Mouse (Mus musculus): ENCODE measurements around the gene Madd. TPM values are rescaled to one million over a fixed set of nuclear protein-coding genes. Genes with fewer than 3 reads are reported as not detected.
A peak's percentile ranks its signal among the peaks of the same experiment; 100 is the strongest.
"Not testable (repeated sequence)": the region's sequence is repeated elsewhere in the genome, so short reads cannot be mapped to it uniquely, and the experiment has no call there.

Gene Madd
- polyA plus RNA-seq, 1 experiment from 2014 or later = 39.1 TPM

DNA sequence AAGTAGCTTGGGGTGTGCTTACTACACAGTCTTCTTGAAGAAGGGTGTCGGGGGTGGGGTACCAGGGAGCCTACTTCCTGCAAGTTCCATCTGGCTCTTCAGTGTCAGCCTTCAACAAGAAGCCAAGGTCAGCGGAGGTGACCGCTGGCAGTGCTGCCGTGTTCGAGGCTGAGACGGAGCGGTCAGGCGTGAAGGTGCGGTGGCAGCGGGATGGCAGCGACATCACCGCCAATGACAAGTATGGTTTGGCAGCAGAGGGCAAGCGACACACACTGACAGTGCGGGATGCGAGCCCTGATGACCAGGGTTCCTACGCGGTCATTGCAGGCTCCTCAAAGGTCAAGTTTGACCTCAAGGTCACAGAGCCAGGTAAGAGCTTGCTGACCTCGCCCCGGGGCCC is 64.6 kb downstream of the Madd start:
- no peaks in the 10 kb centered on the region for H3K36me3 ChIP-seq (replicated peaks)

DNA sequence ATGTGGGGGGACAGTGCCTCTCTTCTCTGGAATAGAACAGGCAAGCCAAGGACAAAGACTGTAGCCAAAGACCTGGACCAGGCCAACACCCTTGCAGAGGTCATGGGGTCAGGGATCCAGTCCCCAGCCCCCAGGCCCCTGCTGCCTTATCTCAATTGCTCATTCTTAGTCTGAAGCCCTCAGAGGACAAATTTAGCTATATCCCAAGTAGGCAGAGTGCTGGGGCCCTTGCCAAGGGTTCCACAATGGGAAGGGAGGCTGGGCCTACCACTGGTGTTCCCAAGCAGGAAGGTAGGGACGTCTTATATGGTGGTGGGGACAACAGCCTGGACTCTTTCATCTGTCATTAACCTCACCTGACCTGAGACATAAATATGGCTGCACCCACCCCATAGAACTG is 65.0 kb downstream of the Madd start:
- Histone ChIP-seq H3K27ac (no peak overlapping the region), H3K27me3 (peaks cover 28% of the 10 kb centered on the region), H3K36me3 (replicated peaks) (no peaks in the 10 kb centered on the region), H3K9ac (no peak overlapping the region), H3K9me3 (no peaks in the 10 kb centered on the region), H3K4me2 (no peak overlapping the region), H3K4me1 (peaks cover 4% of the 10 kb centered on the region), H3K4me3 (replicated peaks) (no peak overlapping the region)
- ATAC-seq (ENCODE audit: low FRiP score) = no peak
- 74% methylated on average over 1 of the region's 1 CpGs for WGBS

More for the DNA sequence above, 64.6 kb downstream of the Madd start:
- no peak for ATAC-seq (ENCODE audit: low FRiP score)
- Histone ChIP-seq H3K9ac (no peak overlapping the region), H3K27ac (no peak overlapping the region), H3K27me3 (peaks cover 25% of the 10 kb centered on the region), H3K4me3 (replicated peaks) (no peak overlapping the region), H3K9me3 (no peaks in the 10 kb centered on the region), H3K4me1 (peaks cover 4% of the 10 kb centered on the region), H3K4me2 (no peak overlapping the region)
- WGBS = 91% methylated on average over 19 of the region's 19 CpGs

GRCm38 (mm10) chr2:91117585-91118275 is 65.9 kb downstream of the Madd start, which contains the start of gene Mybpc3:
Gene Mybpc3 (plus strand): TSS chr2:91118144.
- Histone ChIP-seq H3K27ac (no peak within 1 kb of the TSS), H3K27me3 (peaks cover 32% of the 10 kb centered on the region), H3K9ac (no peak within 1 kb of the TSS), H3K9me3 (no peaks in the 10 kb centered on the region), H3K4me3 (replicated peaks) (no peak within 1 kb of the TSS), H3K4me1 (peaks cover 4% of the 10 kb centered on the region), H3K36me3 (replicated peaks) (no peaks in the 10 kb centered on the region), H3K4me2 (no peak within 1 kb of the TSS)
- ATAC-seq (ENCODE audit: low FRiP score) = no peak
- WGBS = 88% methylated on average over 11 of the region's 11 CpGs

DNA sequence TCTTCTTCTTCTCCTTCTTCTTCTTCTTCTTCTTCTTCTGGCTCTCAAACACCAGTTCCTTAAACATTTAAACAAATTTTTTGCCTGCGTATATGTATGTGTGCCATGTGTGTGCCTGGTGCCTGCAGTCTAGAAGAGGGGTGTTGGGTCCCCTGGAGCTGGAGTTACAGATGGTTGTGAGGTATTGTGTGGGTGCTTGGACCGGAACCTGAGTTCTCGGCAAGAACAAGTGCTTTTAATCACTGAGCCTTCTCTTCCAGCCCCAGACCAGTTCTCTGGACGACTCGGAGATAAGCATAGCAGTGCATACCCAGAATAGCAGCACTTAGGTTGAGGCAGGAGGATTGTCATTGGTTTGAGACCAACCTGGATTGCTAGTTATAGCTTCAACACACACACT is 66.8 kb downstream of the Madd start:
- H3K4me3 ChIP-seq (replicated peaks) = no peak overlapping the region
- no peaks in the 10 kb centered on the region for H3K9me3 ChIP-seq
- no peak overlapping the region for H3K9ac ChIP-seq
- peaks cover 4% of the 10 kb centered on the region for H3K4me1 ChIP-seq
- H3K36me3 ChIP-seq (replicated peaks) = no peaks in the 10 kb centered on the region
- H3K27ac ChIP-seq = no peak overlapping the region
- ATAC-seq (ENCODE audit: low FRiP score) = no peak
- no peak overlapping the region for H3K4me2 ChIP-seq
- H3K27me3 ChIP-seq = peaks cover 32% of the 10 kb centered on the region
- WGBS = 82% methylated on average over 5 of the region's 5 CpGs

GRCm38 (mm10) chr2:91115578-91115970 is 68.1 kb downstream of the Madd start:
- Histone ChIP-seq H3K27ac (no peak overlapping the region), H3K9me3 (no peaks in the 10 kb centered on the region), H3K4me2 (peak overlapping the region; percentile 78), H3K36me3 (replicated peaks) (no peaks in the 10 kb centered on the region), H3K4me1 (peaks cover 4% of the 10 kb centered on the region), H3K27me3 (peaks cover 32% of the 10 kb centered on the region), H3K4me3 (replicated peaks) (peak overlapping the region; percentile 44), H3K9ac (peak overlapping the region; percentile 61)
- 31% methylated on average over 12 of the region's 12 CpGs for WGBS
- ATAC-seq (ENCODE audit: low FRiP score) = no peak

DNA sequence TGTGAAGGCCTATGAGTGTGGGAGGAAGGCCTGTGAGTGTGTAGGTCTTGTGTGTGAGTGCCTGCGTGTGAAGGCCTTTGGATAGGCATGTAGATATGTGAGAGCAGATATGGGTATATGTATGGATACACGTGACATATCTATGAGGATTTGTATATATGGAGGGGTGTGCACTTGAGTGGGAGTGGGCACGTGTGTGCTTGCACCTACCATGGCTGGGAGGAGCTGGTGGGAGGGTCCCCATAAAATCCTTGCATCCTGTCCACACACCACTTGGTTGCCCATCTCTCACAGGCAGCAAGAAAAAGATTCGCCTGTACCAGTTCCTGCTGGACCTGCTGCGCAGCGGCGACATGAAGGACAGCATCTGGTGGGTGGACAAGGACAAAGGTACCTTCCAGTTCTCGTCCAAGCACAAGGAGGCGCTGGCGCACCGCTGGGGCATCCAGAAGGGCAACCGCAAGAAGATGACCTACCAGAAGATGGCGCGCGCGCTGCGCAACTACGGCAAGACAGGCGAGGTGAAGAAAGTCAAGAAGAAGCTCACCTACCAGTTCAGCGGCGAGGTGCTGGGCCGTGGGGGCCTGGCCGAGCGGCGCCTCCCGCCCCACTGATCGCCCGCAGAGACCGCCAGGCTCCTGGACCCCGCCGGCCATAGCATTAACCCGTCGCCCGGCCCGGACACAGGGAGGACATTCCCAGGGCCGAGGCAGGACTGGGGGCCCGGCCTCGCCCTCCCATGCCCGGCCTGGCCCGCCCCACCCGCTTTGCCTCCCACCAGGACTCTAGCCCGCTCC is 68.7 kb downstream of the Madd start:
- 7% methylated on average over 38 of the region's 42 CpGs for WGBS

GRCm38 (mm10) chr2:91113852-91114251 is 69.8 kb downstream of the Madd start:
- Histone ChIP-seq H3K36me3 (replicated peaks) (no peaks in the 10 kb centered on the region), H3K9ac (no peak overlapping the region), H3K4me3 (replicated peaks) (no peak overlapping the region), H3K27ac (no peak overlapping the region), H3K4me2 (no peak overlapping the region), H3K27me3 (peaks cover 35% of the 10 kb centered on the region), H3K4me1 (peaks cover 4% of the 10 kb centered on the region), H3K9me3 (no peaks in the 10 kb centered on the region)
- no peak for ATAC-seq (ENCODE audit: low FRiP score)
- WGBS = 73% methylated on average over 6 of the region's 6 CpGs

More for the DNA sequence above, 68.7 kb downstream of the Madd start:
- Histone ChIP-seq H3K4me3 (replicated peaks) (peak overlapping the region; percentile 44), H3K27me3 (peaks cover 32% of the 10 kb centered on the region), H3K9me3 (no peaks in the 10 kb centered on the region), H3K36me3 (replicated peaks) (no peaks in the 10 kb centered on the region), H3K4me1 (peaks cover 4% of the 10 kb centered on the region), H3K27ac (no peak overlapping the region), H3K9ac (peak overlapping the region; percentile 61), H3K4me2 (peak overlapping the region; percentile 78)
- ATAC-seq (ENCODE audit: low FRiP score) = peak; percentile 82

GRCm38 (mm10) chr2:91113334-91113733 is 70.3 kb downstream of the Madd start:
- ATAC-seq (ENCODE audit: low FRiP score) = no peak
- Histone ChIP-seq H3K27me3 (peaks cover 35% of the 10 kb centered on the region), H3K9me3 (no peaks in the 10 kb centered on the region), H3K27ac (no peak overlapping the region), H3K4me2 (no peak overlapping the region), H3K36me3 (replicated peaks) (no peaks in the 10 kb centered on the region), H3K4me3 (replicated peaks) (no peak overlapping the region), H3K9ac (no peak overlapping the region), H3K4me1 (peaks cover 4% of the 10 kb centered on the region)
- WGBS = 83% methylated on average over 10 of the region's 10 CpGs

- Histone ChIP-seq H3K9me3 (no peaks in the 10 kb centered on the region), H3K4me1 (peaks cover 4% of the 10 kb centered on the region), H3K4me3 (replicated peaks) (no peak overlapping the region), H3K36me3 (replicated peaks) (no peaks in the 10 kb centered on the region), H3K27me3 (peaks cover 33% of the 10 kb centered on the region), H3K27ac (no peak overlapping the region), H3K9ac (no peak overlapping the region), H3K4me2 (no peak overlapping the region)
- 64% methylated on average over 4 of the region's 4 CpGs for WGBS
- ATAC-seq (ENCODE audit: low FRiP score) = no peak
These were observed 71.1 kb downstream of the Madd start for GRCm38 (mm10) chr2:91112491-91112890.

- H3K4me1 ChIP-seq; H3K4me3 ChIP-seq (replicated peaks); ATAC-seq (ENCODE audit: low FRiP score); H3K9me3 ChIP-seq; H3K36me3 ChIP-seq (replicated peaks); H3K4me2 ChIP-seq; H3K27ac ChIP-seq; H3K9ac ChIP-seq: not testable (repeated sequence)
- peaks cover 28% of the 10 kb centered on the region for H3K27me3 ChIP-seq
- WGBS = 96% methylated on average over 3 of the region's 3 CpGs
These were observed 71.8 kb downstream of the Madd start for GRCm38 (mm10) chr2:91111832-91112231.

GRCm38 (mm10) chr2:91110429-91110828 is 73.2 kb downstream of the Madd start:
- WGBS = 74% methylated on average over 6 of the region's 6 CpGs

GRCm38 (mm10) chr2:91109807-91110385 is 73.7 kb downstream of the Madd start:
- H3K4me3 ChIP-seq (replicated peaks) = no peak overlapping the region
- H3K27me3 ChIP-seq = peaks cover 14% of the 10 kb centered on the region; the same call in 1 of the 2 replicates
- 90% methylated on average over 5 of the region's 5 CpGs for WGBS
- H3K4me1 ChIP-seq = no peaks in the 10 kb centered on the region
- H3K9ac ChIP-seq = no peak overlapping the region
- no peak for ATAC-seq (ENCODE audit: low FRiP score)
- H3K27ac ChIP-seq = no peak overlapping the region
- no peak overlapping the region for H3K4me2 ChIP-seq
- no peaks in the 10 kb centered on the region for H3K36me3 ChIP-seq (replicated peaks)
- no peaks in the 10 kb centered on the region for H3K9me3 ChIP-seq

More at GRCm38 (mm10) chr2:91110429-91110828, 73.2 kb downstream of the Madd start:
- Histone ChIP-seq H3K36me3 (replicated peaks) (no peaks in the 10 kb centered on the region), H3K4me3 (replicated peaks) (no peak overlapping the region), H3K9me3 (no peaks in the 10 kb centered on the region), H3K27me3 (peaks cover 18% of the 10 kb centered on the region; the same call in 1 of the 2 replicates), H3K4me2 (no peak overlapping the region), H3K9ac (no peak overlapping the region), H3K4me1 (peaks cover 3% of the 10 kb centered on the region), H3K27ac (no peak overlapping the region)
- ATAC-seq (ENCODE audit: low FRiP score) = no peak
